Mouse (Mus musculus) kidney, adult 8-10 months (tissue): ENCODE measurements at regions not wholly inside any gene's neighbourhood (a gene's known extent, or its start where the extent isn't known, plus 50 kb on each side); places are given as distances from the start of the nearest gene placed in this dataset.

Experiments
- DNase-seq, 2 experiments: peaks; one replicate each; pipeline ENCODE4 v3.0.0; 2022

DNA sequence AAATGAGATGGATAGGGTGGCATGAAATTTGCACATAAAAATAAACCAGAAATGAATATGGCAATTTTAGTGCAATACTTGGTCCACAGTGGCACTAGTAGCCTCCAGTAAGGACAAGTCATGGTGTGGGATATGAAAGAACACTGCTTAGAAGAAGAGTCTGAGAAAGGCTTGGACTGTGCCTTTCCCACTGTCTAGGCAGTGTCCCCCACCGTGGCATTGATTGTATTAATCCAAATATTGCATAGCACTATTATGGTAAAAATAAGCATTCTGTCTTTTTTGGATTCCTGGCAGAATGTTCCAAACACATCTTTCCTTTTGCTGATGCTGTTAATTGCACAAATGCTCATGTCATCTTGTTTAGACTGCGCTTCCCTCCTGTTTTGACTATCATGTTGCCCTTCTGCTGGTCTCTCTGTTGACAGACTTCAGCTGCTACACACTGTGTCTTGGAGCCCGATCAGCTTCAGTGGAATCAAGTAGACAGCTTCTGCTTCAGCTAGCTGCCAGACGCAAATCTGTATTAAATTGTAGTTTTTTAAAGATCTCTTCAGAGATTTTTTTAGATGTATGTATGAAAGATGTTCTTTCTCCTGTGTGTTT, 186.2 kb upstream of the Robo2 start:
- no peak for DNase-seq

DNA sequence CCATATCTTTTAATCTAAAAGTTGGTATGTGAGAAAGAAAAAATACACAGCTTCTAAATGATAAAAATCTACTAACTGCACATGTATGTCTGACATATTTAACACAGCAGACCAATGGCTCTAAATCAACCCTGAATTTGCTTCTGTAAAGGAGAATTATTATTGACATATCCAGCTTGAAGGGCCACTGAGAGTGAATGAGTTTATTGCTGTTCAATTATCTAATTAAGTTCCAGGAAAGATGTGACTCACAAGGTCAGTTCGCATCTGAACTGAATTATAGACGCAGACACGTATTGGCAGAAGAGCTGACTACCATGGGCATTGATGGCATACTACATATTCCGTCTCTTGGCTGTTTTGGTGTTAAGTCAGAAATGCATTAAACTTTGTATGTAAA, 180.3 kb upstream of the Robo2 start:
- no peak for DNase-seq

DNA sequence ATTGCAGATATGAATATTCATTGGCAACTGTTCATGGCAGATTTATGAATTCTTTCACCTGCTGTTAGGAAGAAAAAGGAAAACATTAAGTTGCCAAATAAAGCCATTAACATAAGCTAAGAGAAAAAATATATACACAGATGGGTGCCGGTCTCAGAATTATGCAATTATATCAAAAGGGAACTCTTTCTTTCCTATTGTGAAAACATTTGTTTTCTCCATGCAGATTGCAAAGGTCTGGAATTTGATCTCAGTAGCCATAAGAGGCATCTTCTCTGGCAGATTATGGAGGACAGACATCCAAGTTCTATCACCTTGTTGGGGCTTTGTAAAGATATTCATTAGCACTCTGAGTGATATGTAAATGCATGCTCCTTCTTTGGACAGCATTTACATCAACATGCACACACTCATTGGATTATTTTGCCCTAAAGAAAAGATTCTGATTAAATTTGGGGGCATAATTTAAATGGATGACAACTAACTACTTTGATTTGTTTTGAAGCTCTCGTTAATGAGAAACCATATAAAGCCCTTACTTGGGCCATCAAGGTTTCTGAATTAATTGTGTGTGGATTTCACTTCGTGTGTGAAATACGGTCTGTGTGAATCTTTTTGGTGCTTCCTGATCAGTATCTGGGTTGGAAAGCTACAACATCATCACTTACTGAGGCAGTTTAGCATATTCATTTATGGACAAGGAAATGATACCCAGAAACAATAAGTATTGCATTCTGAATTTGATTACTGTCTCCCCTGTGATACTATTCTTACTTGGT, 171.2 kb upstream of the Robo2 start:
- no peak for DNase-seq

DNA sequence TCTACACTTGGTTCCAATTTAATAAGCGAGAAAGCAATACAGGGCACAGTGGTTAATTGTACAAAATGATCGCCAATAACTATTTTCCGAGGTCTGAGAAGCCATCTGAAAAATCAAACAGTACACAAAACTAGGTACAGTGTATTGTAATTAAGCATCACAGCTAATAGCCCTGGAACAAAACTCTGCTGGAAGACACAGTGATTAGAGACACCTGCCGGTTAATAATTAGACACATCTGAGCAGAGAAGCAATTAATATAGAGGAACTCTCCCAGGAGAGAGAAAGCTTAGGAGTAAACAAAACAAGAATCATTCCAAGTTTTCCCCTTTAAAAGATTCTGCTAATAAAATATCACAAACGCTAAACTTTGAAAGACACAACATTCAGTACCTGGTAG, 136.7 kb upstream of the Robo2 start:
- no peak for DNase-seq

DNA sequence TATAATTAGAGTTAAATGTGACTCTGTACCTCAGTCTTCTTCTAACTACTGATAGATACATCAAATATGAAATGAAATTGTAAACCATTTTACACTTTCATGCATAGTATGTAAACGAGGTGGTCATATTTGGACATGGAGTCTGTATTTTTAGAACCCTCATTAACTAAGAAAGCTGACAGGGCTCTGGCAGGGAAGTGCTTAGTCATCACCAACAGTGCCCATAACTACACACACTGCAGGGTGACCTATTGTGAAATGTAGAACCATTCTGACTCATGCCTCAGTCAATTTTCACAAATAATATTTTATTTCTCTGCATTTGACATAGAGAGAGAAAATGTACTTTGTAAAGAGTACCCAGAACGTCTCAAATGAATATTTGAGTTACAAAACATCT, 118.9 kb upstream of the Robo2 start:
- DNase-seq, result no peak

DNA sequence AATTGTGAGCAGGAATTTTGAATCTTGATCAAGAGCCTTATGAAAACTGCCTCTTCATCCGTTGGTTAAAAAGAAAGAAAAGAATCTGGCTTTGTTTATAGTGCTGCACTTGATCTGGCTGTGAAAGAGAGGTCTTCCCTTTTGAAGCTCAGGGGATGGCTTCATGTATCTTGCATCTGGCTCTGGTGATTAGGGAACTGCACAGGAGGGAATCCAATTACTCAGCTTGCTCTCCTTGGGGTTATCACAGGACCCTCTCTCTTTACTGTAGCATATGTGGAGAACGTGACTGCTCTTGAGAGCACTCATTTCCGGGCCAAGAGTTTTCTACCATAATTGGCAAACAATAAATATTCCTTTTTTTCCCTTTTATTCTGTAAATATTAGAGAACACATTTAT, 116.6 kb upstream of the Robo2 start:
- no peak for DNase-seq

DNA sequence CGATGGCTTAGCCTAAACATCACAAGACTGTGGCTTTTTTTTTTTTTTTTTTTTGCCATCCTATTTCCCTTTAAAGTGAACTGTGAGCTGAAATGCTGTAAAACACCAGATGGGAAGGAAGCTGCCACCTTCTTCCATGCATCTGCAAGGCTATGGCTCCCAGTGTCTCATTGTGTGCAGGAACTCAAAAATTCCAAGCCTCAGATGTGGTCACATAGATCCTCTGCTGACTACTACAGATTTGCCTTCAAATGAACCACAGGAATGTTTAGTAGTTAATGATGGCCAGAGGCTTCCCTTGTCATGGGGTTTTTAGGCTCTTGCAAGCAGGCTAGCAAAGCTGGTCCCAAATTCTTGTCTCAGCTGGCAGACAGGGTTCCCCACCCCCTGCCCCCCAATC, 114.9 kb upstream of the Robo2 start:
- DNase-seq, result no peak

DNA sequence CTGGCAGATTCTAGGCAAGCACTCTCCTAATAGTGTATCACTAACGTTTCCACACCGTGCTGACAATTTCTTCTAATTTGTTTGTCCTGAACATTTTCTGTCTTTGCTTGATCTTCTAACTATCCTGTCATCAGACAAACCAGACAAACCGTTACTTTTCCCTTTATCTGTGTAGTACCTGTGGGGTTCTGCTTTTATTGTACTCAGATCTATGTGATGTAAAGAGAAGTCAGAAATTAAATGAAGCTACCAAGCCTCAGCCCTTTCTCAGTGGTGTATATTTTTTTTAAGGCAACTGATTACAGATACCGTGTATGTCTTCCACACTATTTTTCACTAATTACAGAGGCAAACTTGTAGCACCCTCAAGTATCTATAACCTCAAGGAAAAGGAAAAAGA, 108.9 kb upstream of the Robo2 start:
- no peak for DNase-seq

DNA sequence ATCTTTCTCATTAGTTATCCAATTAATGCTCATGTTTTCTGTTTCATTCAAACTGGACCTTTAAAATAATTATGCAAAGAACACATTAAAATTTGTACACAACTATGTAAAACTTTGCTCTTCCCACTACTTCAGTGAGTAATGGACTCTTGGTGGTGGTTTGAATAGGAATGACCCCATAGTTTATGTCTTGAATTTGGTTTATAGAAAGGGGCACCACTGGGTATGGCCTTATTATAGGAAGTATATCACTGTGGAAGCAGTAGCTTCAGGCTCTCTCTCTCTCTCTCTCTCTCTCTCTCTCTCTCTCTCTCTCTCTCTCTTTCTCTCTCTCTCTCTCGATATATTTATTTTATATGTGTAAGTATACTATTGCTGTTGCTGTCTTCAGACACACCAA, 106.3 kb upstream of the Robo2 start:
- no peak for DNase-seq

DNA sequence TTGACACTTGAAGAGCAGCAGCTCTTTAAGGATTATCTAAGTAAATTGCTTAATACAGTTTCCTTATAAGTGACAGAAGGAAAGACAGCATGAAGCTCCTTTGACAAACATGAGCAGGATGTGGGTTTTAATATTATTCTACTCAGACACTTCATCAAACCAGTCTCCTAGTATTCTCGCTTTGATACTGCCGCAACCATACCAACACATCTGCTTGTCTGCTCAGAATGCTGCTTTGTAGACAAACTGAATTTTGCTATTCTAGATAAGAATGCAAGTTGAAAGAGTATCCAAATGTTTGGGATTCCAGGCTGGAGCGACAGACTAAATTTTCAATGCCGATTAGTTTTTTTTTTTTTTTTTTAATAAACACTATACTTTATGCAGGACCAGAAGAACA, 105.7 kb upstream of the Robo2 start:
- no peak for DNase-seq

DNA sequence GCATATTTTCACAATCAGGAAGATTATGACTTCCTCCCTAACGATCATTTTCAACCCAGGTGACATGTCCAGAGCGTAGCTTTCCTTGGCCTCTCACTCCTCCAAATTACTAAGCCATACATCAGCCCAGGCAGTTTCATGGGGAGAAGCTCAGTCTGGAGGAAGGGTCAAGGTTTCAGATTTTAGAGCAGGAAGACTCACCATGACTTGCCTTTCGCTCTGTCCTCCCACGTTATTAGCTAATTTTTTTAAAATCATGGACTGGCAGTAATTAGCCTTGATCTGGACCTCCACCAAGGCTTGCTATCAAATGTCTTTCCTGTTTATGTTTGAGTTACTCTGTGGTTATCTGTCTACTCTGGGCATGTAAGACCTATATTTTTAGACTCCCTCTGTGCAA, 102.9 kb upstream of the Robo2 start:
- no peak for DNase-seq

DNA sequence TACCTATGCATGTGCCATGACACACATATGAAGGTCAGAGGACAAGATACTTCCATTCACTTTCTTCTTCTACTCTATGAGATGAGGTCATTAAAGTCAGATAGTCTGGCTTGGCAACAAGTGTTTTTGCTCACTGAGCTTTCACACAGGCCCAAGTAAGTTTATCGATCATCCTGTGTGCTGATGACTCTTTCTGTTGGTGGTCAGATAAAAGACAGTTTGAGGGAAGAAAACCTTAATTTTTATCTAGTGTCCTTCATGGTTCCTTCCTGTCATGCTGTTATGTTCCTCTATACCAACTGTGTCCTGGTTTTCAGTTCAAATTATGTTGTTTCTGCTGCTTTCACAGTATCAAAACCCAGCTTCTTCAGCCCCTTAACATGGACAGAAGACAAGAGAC, 98.8 kb upstream of the Robo2 start:
- no peak for DNase-seq

DNA sequence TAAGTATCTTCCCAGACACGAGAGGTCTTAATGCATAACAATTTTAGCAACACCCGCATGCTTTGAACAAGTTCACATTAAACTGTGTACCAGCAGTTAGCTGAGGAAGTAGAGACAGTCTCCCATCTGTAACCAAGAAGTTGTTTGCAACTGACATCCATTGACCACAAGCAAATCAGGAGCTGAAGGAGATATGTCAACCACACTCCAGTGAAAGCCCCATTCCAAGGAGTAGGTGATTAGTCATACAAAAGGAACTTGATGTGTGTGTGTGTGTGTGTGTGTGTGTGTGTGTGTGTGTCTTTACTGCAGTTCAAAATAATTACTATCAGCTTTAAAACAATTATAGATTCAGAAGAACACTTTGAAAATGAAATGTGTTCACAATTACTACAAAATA, 97.9 kb upstream of the Robo2 start:
- no peak for DNase-seq

DNA sequence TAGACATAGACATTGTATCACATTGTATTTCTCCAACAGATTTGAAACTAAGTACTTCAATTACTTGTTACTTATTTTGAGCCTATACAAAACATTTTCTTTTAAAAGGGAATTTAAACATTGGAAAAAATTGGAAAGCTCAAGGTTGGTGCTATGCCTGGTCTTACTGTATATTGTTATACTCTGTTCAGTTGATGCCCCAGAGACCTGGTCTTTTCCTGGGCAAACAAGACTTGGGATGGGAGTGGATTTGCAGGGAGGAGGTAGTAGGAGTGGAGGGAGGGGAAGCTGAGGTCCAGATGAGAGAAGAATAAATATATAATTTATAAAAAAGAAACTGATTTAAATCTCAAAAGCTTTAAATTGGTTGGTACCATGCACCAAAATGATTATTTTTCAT, 95.1 kb upstream of the Robo2 start:
- no peak for DNase-seq

DNA sequence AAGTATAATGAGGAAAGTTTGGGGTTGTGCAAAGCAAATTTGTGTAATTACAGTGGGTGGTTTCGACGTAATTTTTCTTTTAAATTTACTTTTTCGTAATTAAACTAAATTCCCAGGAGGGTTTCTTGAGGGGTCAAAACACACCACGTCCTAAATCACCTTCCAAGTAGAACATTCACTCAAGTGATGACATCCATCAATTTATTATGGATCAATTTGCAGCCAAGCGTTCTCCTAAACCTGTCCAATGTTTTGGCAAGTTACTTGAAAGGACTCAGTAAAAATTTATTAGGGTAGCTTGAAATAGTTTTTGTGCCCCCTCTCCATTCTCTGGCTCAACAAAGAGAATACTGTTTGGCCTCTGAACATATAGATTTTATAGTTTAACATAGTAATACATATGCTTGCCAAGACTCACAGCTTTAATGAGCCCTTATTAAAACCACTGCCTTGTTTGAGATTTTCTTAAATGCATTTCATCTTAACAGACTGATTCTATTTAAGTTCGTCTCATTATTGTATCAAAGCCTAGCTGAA, 94.6 kb upstream of the Robo2 start:
- DNase-seq, result no peak

DNA sequence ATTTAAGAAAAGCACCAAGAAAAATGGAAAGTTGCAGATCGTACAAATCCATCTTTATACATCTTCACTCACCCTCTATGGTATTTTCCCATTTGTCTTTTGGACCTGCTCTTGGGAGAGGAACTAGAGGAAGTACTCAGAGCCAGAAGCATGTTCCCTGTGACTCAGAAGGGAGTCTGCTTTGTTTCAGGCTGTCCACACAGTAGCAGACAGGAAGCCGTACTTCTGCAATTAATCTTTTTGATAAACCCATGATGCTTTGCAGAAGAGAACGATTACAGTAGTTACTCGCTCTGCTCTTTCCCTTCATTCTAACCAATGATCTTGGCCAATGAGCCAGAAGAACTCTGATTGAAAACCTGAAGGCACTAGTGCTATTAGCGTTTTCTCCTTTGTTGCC, 92.8 kb upstream of the Robo2 start:
- no peak for DNase-seq

DNA sequence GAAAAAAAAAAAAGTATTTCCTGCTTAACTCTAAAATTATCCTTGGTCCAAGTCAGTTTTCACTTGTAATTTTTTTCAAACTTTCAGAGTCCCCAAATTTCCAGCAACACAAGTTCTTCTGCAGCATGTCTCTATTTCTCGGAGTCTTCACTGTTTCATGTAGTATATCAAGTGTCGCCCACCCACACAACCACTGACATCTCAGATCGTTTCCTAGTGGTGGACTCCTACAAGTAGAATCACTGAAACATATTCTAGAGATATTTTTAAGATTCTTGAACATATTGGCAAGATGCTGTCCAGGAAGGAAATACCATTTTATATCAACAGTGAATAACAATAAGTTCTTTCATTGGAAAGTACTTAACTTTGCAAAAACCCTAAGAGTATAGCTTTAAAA, 89.1 kb upstream of the Robo2 start:
- no peak for DNase-seq

DNA sequence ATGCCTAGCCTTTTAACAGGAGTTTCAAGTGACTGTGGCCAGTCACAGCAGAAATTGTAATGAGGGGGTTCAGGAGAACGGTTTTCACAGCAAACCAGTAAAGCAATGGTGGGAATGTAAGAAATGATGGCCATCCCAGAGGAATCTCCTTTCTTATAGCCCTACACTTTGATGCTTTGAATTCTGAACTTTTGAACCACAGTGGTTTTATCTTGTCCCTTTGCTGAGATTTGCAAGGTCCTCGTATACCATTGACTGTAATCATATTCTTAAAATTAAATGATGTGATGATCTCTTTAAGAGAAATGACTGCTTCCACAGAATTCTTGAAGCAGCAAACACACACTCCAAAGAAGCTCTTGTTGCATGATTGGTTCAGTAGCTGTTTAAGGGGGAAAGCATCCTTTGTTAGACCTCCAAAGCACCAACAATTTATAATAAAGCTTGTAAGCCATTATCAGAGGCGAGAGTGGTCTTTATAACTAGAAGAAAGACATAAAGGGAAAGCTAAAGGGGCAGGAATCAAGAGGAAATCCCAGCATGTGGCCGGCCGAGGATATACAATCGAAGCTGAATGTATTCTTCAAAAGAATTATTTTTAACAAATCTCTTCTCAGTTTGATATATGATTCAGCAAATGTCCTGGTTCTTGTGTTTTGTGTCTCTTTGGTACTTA, 56.3 kb upstream of the Robo2 start:
- DNase-seq, result no peak

DNA sequence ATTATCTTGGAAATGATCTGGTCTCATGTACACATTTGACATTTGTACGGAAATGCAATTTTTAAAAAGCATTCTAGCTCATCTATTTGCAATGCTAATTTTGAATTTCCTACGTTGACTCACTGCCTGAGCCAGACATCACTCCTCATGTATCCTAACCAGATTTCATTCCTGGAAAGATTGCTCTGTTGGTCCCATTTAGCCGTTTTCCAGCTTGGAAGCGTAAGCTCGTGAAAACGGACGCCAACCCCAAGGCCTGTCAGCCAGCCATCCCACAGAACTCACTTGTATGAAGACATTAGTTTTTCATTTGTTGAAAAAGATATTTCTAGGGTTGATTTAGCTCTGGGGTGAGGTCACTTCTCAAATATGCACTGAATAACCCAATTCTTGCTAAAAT, 55.5 kb upstream of the Robo2 start:
- no peak for DNase-seq

DNA sequence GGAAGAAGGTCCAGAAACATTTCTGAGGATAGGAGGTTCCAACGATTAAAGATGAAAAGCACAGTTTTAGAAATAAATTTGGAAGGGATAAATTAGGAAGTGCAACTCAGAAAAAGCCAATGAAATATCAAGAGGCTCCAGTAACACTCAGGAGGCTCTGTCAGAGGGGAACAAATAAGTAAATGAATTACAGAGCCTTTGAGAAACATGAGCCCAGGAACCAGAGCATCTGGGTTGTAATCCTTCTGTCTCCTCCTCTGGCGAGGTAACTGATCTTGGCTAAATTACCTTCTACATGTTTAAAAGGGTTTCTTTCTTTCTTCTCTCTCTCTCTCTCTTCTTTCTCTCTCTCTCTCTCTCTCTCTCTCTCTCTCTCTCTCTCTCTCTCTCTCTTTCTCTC, 53.2 kb upstream of the Robo2 start:
- DNase-seq, result no peak

DNA sequence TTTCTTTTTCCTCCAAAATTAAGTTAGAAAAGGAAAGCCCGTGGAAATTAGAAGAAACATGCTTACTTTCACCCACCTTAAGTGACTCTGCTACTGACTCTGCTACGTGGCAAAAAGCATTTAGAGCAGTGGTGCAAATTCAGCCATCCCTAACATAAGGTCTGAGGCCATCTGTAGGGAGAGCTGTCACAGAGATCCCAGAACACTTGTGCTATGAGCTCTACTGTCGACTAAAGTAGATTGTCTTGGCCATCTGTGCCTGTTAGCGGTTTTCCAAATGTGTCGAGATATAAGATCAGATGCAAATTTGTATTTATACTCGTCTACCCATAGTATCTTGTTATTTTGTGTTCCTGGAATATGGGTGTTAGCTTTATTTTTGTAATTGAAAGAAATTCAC, 52.7 kb upstream of the Robo2 start:
- DNase-seq, result no peak

DNA sequence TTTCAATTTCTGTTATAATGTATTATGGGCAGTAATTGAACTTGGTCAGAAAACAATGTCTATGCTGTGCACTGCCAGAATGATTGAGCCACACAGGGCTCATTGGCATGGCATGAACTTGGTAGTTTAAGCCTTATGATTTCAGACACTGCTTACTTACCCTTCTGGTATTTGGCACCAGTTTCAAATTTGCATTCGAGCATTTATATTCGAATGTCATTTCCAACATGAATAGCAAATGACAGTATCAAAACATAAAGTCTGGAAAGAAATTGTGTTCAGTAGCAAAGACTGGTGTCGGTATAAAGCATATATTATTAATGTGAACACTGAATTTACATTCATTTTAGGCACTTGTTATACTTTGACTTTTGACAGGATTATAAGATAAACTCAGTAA, 50.8 kb upstream of the Robo2 start:
- DNase-seq, result no peak
